Mouse (Mus musculus) spleen, adult 2 months (tissue): ENCODE data around the gene Stxbp4. TPM values are rescaled to one million over a fixed set of nuclear protein-coding genes. Genes with fewer than 3 reads are reported as not detected.

Source experiments
- DNase-seq, 2 experiments: peaks; one replicate each; pipeline versions ENCODE4 v3.0.0 to v3.0.0-alpha.2; 2012 to 2021; ENCODE audit warnings: low spot score in 2 of 2, low read depth in 1 of 2
- H3K27ac ChIP-seq: fragments of 200-500 bp; 2 replicates; pipeline ENCODE4 v1.5.1; 2012; ENCODE audit warnings: low read length, inconsistent platforms; ENCODE audit not compliant: insufficient read depth
- H3K27me3 ChIP-seq: fragments of 200-500 bp; 2 replicates; pipeline ENCODE4 v1.6.1; 2012; ENCODE audit warnings: mild to moderate bottlenecking, moderate library complexity, low read length, inconsistent platforms; ENCODE audit not compliant: control insufficient read depth, insufficient read depth
- H3K36me3 ChIP-seq: fragments of 200-500 bp; 2 replicates; pipeline ENCODE4 v1.6.1; 2012; ENCODE audit warnings: mild to moderate bottlenecking, low read length, inconsistent platforms; ENCODE audit not compliant: control insufficient read depth, insufficient read depth
- H3K4me1 ChIP-seq: fragments of 200-500 bp; 2 replicates; pipeline ENCODE4 v1.6.1; 2011; ENCODE audit warnings: inconsistent platforms; ENCODE audit not compliant: control insufficient read depth, insufficient read depth, insufficient read length
- H3K4me3 ChIP-seq: fragments of 200-500 bp; 2 replicates; pipeline ENCODE4 v1.5.1; 2011; ENCODE audit warnings: mild to moderate bottlenecking, inconsistent platforms; ENCODE audit not compliant: insufficient read depth, insufficient read length; ENCODE audit errors: extremely low read depth
- CTCF ChIP-seq: fragments of 200-500 bp; IDR thresholded peaks from 2 replicates; pipeline ENCODE4 v1.5.1; 2011; ENCODE audit warnings: mild to moderate bottlenecking, inconsistent platforms; ENCODE audit not compliant: insufficient read depth, insufficient read length, insufficient replicate concordance; ENCODE audit errors: extremely low read depth
- POLR2A ChIP-seq: fragments of 200-500 bp; IDR thresholded peaks from 2 replicates; pipeline ENCODE4 v1.6.1; 2011; ENCODE audit warnings: low read depth, low read length, inconsistent platforms
- WGBS: fragments of 180-500 bp; shearing (Covaris S2); methylation state at CpG from one replicate; pipeline ENCODE4 v1.1.7; 2018; 5-methylcytosine and 5-hydroxymethylcytosine counted together
- polyA plus RNA-seq: library from polyadenylated mRNA; depleted of rRNA; stranded (reverse); fragments of >200 nt; gene quantifications from 2 replicates; pipeline ENCODE4 v1.2.3, GENCODE M21; 2012

Stxbp4 gene
- polyA plus RNA-seq, 1 experiment = 0.88 TPM

- no peaks in the 10 kb centered on the region for H3K4me1 ChIP-seq
- no peak overlapping the region for H3K4me3 ChIP-seq
- H3K27me3 ChIP-seq = no peaks in the 10 kb centered on the region
- no peaks in the 10 kb centered on the region for H3K36me3 ChIP-seq
- 94% methylated on average over 6 of the region's 6 CpGs for WGBS
- no peak overlapping the region for H3K27ac ChIP-seq
- DNase-seq = no peak
- TF ChIP-seq CTCF (no peak), POLR2A (no peak)
Observed at GRCm38 (mm10) chr11:90499918-90500317, 138.0 kb downstream of the Stxbp4 start.

- Histone ChIP-seq H3K4me1 (no peaks in the 10 kb centered on the region), H3K4me3 (no peak overlapping the region), H3K36me3 (no peaks in the 10 kb centered on the region), H3K27ac (no peak overlapping the region), H3K27me3 (no peaks in the 10 kb centered on the region)
- TF ChIP-seq CTCF (no peak), POLR2A (no peak)
- WGBS = 87% methylated on average over 5 of the region's 5 CpGs
- DNase-seq = no peak
Observed at GRCm38 (mm10) chr11:90498461-90498860, 139.4 kb downstream of the Stxbp4 start.

GRCm38 (mm10) chr11:90494981-90495380, 142.9 kb downstream of the Stxbp4 start:
- Histone ChIP-seq H3K36me3 (no peaks in the 10 kb centered on the region), H3K27ac (no peak overlapping the region), H3K4me1 (no peaks in the 10 kb centered on the region), H3K27me3 (no peaks in the 10 kb centered on the region), H3K4me3 (no peak overlapping the region)
- WGBS = 92% methylated on average over 1 of the region's 1 CpGs
- TF ChIP-seq POLR2A (no peak), CTCF (no peak)
- DNase-seq = no peak

GRCm38 (mm10) chr11:90492511-90492910, 145.4 kb downstream of the Stxbp4 start:
- WGBS = 92% methylated on average over 4 of the region's 4 CpGs
- Histone ChIP-seq H3K27me3 (no peaks in the 10 kb centered on the region), H3K4me3 (no peak overlapping the region), H3K27ac (no peak overlapping the region), H3K36me3 (no peaks in the 10 kb centered on the region), H3K4me1 (peaks cover 3% of the 10 kb centered on the region; the same call in 1 of the 2 replicates)
- no peak for DNase-seq
- TF ChIP-seq CTCF (no peak), POLR2A (no peak)

GRCm38 (mm10) chr11:90489166-90489565, 148.7 kb downstream of the Stxbp4 start:
- Histone ChIP-seq H3K36me3 (no peaks in the 10 kb centered on the region), H3K4me1 (peaks cover 3% of the 10 kb centered on the region; the same call in 1 of the 2 replicates), H3K27ac (no peak overlapping the region), H3K27me3 (no peaks in the 10 kb centered on the region), H3K4me3 (no peak overlapping the region)
- no peak for DNase-seq
- 91% methylated on average over 10 of the region's 10 CpGs for WGBS
- no peak for TF ChIP-seq CTCF
- no peak for TF ChIP-seq POLR2A

- peaks cover 3% of the 10 kb centered on the region; the same call in 1 of the 2 replicates for H3K4me1 ChIP-seq
- no peaks in the 10 kb centered on the region for H3K27me3 ChIP-seq
- no peak for DNase-seq
- no peaks in the 10 kb centered on the region for H3K36me3 ChIP-seq
- 98% methylated on average over 8 of the region's 8 CpGs for WGBS
- no peak overlapping the region for H3K27ac ChIP-seq
- H3K4me3 ChIP-seq = no peak overlapping the region
- no peak for TF ChIP-seq CTCF
- TF ChIP-seq POLR2A = no peak
Observed at GRCm38 (mm10) chr11:90487686-90488085, 150.2 kb downstream of the Stxbp4 start.

GRCm38 (mm10) chr11:90484750-90485637, 152.9 kb downstream of the Stxbp4 start:
- DNase-seq = no peak
- Histone ChIP-seq H3K27me3 (no peaks in the 10 kb centered on the region), H3K4me1 (peaks cover 3% of the 10 kb centered on the region; the same call in 1 of the 2 replicates), H3K27ac (no peak overlapping the region), H3K36me3 (no peaks in the 10 kb centered on the region), H3K4me3 (no peak overlapping the region)
- TF ChIP-seq CTCF (no peak), POLR2A (no peak)
- WGBS = 95% methylated on average over 14 of the region's 14 CpGs
